Mouse (Mus musculus): ENCODE data around the gene Elac2. TPM values are rescaled to one million over a fixed set of nuclear protein-coding genes. Genes with fewer than 3 reads are reported as not detected.

Gene Elac2
- total and polyA plus RNA-seq, 3 experiments = 73.1 to 112 (median 90.4) TPM

DNA sequence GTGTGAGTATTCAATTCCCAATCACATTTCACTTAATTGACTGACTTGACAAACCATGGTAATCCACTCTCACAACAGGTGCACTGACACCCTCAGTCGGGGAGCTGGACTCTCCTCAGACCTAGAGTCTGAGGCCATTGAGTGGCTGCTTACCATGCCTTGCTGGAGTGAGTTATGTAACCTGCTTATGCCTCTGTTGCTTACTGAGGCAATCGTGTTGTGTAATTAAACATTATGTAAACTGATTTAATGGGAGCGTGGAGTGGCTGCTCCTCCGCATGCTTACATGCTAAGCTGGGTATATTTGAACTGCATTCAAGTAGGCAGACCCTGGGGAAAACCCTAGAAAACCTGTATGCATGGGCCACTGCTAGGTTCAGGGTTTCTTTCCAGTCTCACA is 41.9 kb downstream of the Elac2 start:
- DNase-seq (ENCODE audit: low read depth, low spot score) = no peak
- H3K9ac ChIP-seq (ENCODE audit: control insufficient read depth, low read depth, low read length, poor library complexity, severe bottlenecking) = no peak overlapping the region
- TF ChIP-seq TCF12 (IDR thresholded peaks at IDR 0.05; ENCODE audit: low read depth, low read length) (no peak), MYC (IDR thresholded peaks at IDR 0.05; ENCODE audit: low read depth, low read length) (no peak), POLR2AphosphoS2 (IDR thresholded peaks at IDR 0.05; ENCODE audit: low read length) (no peak), ETS1 (IDR thresholded peaks at IDR 0.05; ENCODE audit: low read depth, low read length) (no peak), BHLHE40 (IDR thresholded peaks at IDR 0.05; ENCODE audit: borderline replicate concordance, low read depth, low read length) (no peak)
- no peaks in the 10 kb centered on the region for H3K36me3 ChIP-seq (ENCODE audit: control insufficient read depth in 1 of 2, insufficient read depth in 2 of 2, low read length in 2 of 2)
- H3K4me1 ChIP-seq (ENCODE audit: control insufficient read depth in 1 of 2, insufficient read depth in 2 of 2, low read length in 2 of 2) = no peaks in the 10 kb centered on the region
- H3K4me3 ChIP-seq (ENCODE audit: control insufficient read depth in 1 of 2, insufficient read depth in 1 of 2, low read depth in 2 of 2, low read length in 2 of 2) = no peak overlapping the region
- 0 out of 4 replicates have a peak, but pooled peaks cover 0 to 1% of the 10 kb centered on the region in 2 experiments for H3K27me3 ChIP-seq (ENCODE audit: control insufficient read depth in 1 of 2, insufficient read depth in 2 of 2, low read length in 2 of 2)
- H3K9me3 ChIP-seq (replicated peaks; ENCODE audit: insufficient read depth, low read length) = no peaks in the 10 kb centered on the region
- H3K27ac ChIP-seq (ENCODE audit: control insufficient read depth, low read depth, low read length) = no peak overlapping the region
- H3K79me2 ChIP-seq (ENCODE audit: control insufficient read depth, insufficient read depth, low read length, poor library complexity) = no peaks in the 10 kb centered on the region

DNA sequence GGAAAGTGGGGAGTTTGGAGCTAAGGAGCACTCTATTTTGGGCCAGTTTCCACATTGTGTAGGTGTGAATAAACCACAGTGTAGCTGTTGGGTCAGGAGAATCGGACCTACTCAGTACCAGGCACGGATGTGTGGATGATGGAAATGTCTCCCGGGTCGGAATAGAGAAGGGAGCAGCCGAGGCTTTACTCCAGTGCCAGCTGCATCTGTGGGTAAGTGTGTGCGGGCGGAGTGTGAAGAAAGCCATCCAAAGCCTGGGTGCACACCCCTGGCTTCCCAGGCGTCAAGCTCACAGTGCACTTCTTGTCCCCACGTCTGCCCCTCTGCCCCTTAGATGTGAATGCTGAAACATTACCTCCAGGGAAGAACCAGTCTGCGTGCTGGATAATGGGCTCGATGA is 43.9 kb downstream of the Elac2 start:
- DNase-seq (ENCODE audit: low read depth, low spot score) = no peak
- no peaks in the 10 kb centered on the region for H3K4me1 ChIP-seq (ENCODE audit: control insufficient read depth in 1 of 2, insufficient read depth in 2 of 2, low read length in 2 of 2)
- no peaks in the 10 kb centered on the region for H3K36me3 ChIP-seq (ENCODE audit: control insufficient read depth in 1 of 2, insufficient read depth in 2 of 2, low read length in 2 of 2)
- no peaks in the 10 kb centered on the region for H3K79me2 ChIP-seq (ENCODE audit: control insufficient read depth, insufficient read depth, low read length, poor library complexity)
- H3K27ac ChIP-seq (ENCODE audit: control insufficient read depth, low read depth, low read length) = no peak overlapping the region
- H3K4me3 ChIP-seq (ENCODE audit: control insufficient read depth in 1 of 2, insufficient read depth in 1 of 2, low read depth in 2 of 2, low read length in 2 of 2) = no peak overlapping the region
- no peak for TF ChIP-seq POLR2A (IDR thresholded peaks at IDR 0.05; ENCODE audit: control insufficient read depth in 1 of 2, insufficient read depth in 1 of 2, low read depth in 1 of 2, low read length in 2 of 2, poor library complexity in 1 of 2)
- no peak for TF ChIP-seq UBTF (IDR thresholded peaks at IDR 0.05; ENCODE audit: borderline replicate concordance, insufficient read depth, low read depth, low read length)
- TF ChIP-seq RCOR1 (IDR thresholded peaks at IDR 0.05; ENCODE audit: low read depth, low read length) = no peak
- no peak for TF ChIP-seq KAT2A (conservative IDR thresholded peaks at IDR 0.05; ENCODE audit: low read depth, low read length)
- no peak for TF ChIP-seq MEF2A (IDR thresholded peaks at IDR 0.05; ENCODE audit: extremely low read depth, insufficient replicate concordance, low read depth, low read length, poor library complexity, severe bottlenecking)
- TF ChIP-seq MAZ (IDR thresholded peaks at IDR 0.05; ENCODE audit: low read depth, low read length) = no peak
- no peak for TF ChIP-seq E2F4 (IDR thresholded peaks at IDR 0.05; ENCODE audit: borderline replicate concordance, low read depth, low read length)
- no peak for TF ChIP-seq MAFK (IDR thresholded peaks at IDR 0.05; ENCODE audit: borderline replicate concordance, low read depth, low read length)
- TF ChIP-seq USF2 (IDR thresholded peaks at IDR 0.05; ENCODE audit: borderline replicate concordance in 1 of 2, insufficient read depth in 1 of 2, low read depth in 1 of 2, low read length in 2 of 2) = no peak
- no peak for TF ChIP-seq TAL1 (IDR thresholded peaks at IDR 0.05; ENCODE audit: low read length)
- TF ChIP-seq TBP (IDR thresholded peaks at IDR 0.05; ENCODE audit: low read depth, low read length) = no peak
- H3K9ac ChIP-seq (ENCODE audit: control insufficient read depth, low read depth, low read length, poor library complexity, severe bottlenecking) = no peak overlapping the region
- H3K27me3 ChIP-seq (ENCODE audit: control insufficient read depth in 1 of 2, insufficient read depth in 2 of 2, low read length in 2 of 2) = 0 out of 4 replicates have a peak, but pooled peaks cover 0 to 1% of the 10 kb centered on the region in 2 experiments
- H3K9me3 ChIP-seq (replicated peaks; ENCODE audit: insufficient read depth, low read length) = no peaks in the 10 kb centered on the region

Data from MEL (cell line).